Mouse (Mus musculus) erythroblast, embryonic 14.5 days (primary cell): ENCODE measurements around the gene Il27.

Experiments used
- GATA1 ChIP-seq: IDR thresholded peaks from 2 replicates; pipeline ENCODE4 v1.6.1; 2012; ENCODE audit warnings: low read length, inconsistent platforms, mixed read lengths
- TAL1 ChIP-seq: IDR thresholded peaks from 3 replicates; pipeline ENCODE4 v1.6.1; 2012; ENCODE audit warnings: low read length, inconsistent platforms, mixed read lengths

- TF ChIP-seq TAL1: no peak
- no peak for TF ChIP-seq GATA1
These were observed 15.6 kb downstream of the Il27 start for GRCm38 (mm10) chr7:126579172-126579571.
